Mouse (Mus musculus) fat pad, adult 2 months (tissue): Measurements from ENCODE around the gene Pabpc1l.
"Not testable (repeated sequence)": the region's sequence is repeated elsewhere in the genome, so short reads cannot be mapped to it uniquely, and the experiment has no call there.

Experiments
- DNase-seq: peaks from one replicate; pipeline ENCODE4 v3.0.0-alpha.2; 2011; ENCODE audit warnings: low read depth, low spot score; ENCODE audit errors: extremely low read depth

Gene Pabpc1l

GRCm38 (mm10) chr2:164036520-164037019 lies 11.3 kb downstream of the Pabpc1l start:
- DNase-seq, result no peak

DNA sequence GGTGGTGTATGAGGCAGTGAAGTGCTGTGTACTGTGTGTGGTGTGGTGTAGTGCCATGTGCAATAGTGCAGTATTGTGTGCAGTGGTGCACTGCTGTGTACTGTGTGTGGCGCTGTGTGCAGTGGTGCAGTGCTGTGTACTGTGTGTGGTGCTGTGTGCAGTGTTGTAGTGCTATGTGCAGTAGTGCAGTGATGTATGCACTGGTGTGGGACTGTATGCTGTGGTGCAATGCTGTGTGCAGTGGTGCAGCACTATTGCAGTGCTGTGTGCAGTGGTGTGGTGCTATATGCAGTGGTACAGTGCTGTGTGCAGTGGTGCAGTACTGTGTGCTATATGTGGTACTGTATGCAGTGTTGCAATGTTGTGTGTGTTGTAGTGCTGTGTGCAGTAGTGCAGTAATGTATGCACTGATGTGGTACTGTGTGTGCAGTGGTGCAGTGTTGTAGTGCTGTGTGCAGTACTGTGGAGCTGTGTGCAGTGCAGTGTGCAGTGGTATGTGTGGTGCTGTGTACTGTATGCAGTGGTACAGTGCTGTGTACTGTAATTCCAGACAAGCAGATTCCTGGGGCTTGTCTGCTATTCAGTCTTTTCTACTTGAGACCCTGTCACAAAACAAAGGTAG lies 13.3 kb downstream of the Pabpc1l start:
- no peak for DNase-seq

DNA sequence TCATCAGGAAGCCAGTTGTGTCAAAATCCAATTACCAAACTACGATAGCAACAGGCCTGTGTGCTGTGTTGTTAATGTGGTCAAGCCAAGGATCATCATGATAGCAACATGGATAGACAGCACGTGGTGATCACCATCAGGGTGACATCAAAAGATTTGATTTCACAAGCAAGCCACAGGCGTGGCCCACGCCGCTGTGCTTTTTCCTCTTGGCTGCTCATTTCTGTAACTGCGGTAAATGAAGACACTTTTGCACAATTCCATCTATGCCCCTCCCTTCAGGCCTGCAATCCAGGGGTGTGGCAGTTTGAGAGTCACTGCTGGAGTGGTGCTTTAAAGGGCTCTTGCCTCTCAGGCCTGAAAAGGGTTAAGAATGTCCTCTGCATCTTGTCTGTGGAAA lies 15.7 kb downstream of the Pabpc1l start:
- DNase-seq, result no peak

- DNase-seq, result no peak
Observed at GRCm38 (mm10) chr2:164041523-164041922, 16.3 kb downstream of the Pabpc1l start.

GRCm38 (mm10) chr2:164047197-164047690 lies 22.0 kb downstream of the Pabpc1l start:
- no peak for DNase-seq

DNA sequence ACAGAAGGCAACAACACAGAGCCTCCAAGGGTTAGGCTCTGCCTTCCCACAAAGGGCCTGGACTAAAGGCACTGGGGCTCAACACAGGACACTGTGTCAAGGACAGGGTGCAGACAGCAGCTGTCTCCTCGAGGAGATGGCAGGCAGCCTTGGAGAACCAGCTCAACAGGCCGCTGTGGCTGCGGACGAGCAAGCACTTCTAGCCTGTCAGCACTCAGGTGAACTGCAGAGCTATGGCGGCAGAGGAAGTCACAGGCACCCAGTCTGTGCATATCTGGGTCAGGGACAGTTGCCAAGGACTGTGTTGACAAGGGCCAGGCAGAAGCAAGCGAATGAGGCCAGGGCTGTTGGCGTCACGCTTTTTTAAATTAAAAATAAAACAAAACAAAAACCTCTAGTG lies 28.5 kb downstream of the Pabpc1l start:
- DNase-seq, result no peak

DNA sequence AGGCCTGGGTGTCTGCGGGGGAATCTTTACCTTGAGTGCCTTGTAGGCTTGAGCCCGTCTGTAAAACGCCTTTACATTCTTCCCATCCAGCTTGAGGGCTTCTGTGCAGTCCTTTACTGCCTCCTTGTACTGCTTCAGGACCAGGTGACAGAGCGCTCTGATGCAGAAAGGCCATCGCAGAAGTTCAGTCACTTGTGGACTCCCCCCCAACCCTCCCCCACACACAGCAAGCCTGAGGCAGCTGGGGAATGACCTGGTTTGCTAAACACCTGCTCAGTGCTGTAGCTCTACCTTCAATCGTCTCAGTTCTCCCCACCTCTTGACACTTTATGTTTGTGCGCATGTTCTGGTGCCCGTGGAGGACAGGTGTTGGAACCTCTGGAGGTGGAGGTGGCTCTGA lies 29.4 kb downstream of the Pabpc1l start:
- DNase-seq, result no peak

GRCm38 (mm10) chr2:164059634-164060235 lies 34.5 kb downstream of the Pabpc1l start:
- DNase-seq, result no peak

GRCm38 (mm10) chr2:164070142-164070764 lies 45.0 kb downstream of the Pabpc1l start, which contains the start of gene Stk4:
Gene Stk4 (plus strand): TSS chr2:164070322.
- DNase-seq, result no peak

DNA sequence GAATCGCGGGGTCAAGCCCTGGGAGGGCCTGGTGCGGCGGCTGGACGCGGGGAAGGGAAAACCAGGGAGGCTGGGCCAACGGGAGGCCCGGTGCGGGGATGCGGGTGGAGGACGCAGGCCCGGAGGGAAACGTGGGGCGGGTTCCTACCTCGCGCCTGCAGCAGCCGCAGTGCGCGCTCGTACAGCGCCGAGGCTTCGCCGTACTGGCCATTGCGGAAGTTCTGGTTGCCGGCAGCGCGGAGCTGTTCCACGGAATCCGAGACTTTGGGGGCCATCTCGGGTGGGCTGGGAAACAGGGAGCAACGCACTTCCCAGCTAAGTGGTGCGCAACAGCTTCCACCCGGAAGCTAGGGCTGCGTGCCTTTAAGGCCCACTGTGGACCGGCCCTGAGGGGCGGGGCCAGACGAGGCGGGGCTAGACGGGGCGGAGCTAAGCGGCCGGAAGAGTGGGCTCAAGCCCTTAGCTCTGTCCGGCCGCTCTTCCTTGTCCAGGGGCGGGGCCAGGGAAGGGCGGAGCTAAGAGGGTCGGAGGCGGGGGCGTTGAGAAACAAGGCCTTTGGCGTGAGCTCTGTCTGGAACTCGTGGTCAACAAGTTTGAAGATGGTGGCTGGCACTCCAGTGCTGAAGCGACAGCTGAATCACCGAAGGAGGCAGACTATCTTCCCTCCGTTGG lies 45.7 kb downstream of the Pabpc1l start, which contains the start of gene Tomm34:
Gene Tomm34 (minus strand): TSS at position 405 of the 672 bp plus-strand sequence.
- no peak for DNase-seq

GRCm38 (mm10) chr2:164071437-164071820 lies 46.2 kb downstream of the Pabpc1l start:
- DNase-seq, result not testable (repeated sequence)

GRCm38 (mm10) chr2:164072109-164072508 lies 46.9 kb downstream of the Pabpc1l start:
- DNase-seq, result no peak

DNA sequence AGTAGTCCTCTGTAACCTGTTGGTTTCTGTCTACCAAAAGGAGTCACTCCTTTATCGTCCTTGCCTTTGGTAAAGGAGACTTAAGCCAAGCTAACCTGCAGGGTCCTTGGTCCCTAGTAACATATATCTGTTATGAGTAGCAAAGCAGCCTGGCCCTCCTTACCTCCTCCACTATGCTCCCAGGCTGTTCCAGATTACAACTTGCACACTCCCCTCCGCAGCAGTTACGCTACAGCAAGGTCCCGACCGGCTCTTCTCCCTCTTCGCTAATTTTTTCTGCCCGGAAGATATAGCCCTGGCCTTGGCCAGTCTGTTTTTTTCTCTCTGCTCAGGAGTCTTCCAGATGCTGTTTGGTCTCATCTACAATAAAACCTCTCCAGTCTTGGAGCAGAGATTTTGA lies 47.9 kb downstream of the Pabpc1l start:
- no peak for DNase-seq

DNA sequence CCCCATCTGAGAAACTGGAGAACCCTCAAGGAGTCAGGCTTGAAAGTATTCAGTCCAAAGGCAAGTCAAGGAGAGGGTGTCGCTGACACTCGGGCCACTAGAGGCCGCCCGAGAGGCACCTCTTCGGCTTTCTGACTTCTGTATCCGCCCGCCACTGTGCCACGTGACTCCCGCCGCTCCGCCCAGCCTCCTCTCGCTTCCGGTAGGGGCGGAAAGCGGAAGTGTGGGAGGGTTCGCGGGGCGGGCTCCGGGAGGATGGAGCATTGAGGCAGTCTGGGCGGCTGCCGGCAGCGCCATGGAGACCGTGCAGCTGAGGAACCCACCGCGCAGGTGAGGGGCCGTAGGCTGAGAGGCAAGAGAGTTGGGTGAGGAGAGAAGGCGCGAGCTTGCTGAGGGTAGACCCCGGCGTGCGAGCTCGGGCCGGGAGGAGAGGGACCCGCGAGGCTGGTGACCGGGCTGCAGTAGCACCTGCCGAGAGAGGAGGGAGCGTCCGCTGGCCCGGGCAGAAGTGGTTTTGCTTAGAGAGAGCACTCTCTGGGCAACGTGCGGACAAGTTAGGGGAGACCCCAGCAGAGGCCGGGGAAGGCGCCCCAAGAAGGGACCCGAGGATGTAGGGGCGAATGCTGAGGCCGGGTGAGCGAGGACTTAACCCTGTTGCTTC lies 48.8 kb downstream of the Pabpc1l start:
- DNase-seq, result no peak

DNA sequence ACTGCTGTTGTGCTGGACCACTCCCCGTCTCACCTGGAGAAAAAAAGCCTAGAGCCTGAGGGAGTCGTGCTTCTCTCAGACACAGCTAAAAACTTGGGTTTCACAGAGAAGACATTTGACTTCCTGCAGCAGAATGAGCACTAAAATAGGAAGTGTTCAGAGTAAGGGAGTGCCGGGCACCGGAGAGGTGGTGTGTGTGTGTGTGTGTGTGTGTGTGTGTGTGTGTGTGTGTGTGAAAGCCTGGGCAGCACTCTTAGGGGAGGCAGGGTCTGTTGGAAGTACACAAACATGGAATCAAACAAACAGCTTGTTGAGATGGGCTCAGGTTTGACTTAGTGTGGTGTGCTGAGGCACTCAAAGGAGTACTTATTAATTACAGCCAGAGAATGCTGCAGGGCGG lies 49.8 kb downstream of the Pabpc1l start:
- no peak for DNase-seq

- DNase-seq, result no peak
Observed at GRCm38 (mm10) chr2:164076874-164077425, 51.7 kb downstream of the Pabpc1l start.

- DNase-seq, result no peak
Observed at GRCm38 (mm10) chr2:164077875-164078274, 52.6 kb downstream of the Pabpc1l start.

GRCm38 (mm10) chr2:164079488-164079887 lies 54.2 kb downstream of the Pabpc1l start:
- no peak for DNase-seq

- DNase-seq, result no peak
Observed at GRCm38 (mm10) chr2:164081577-164081976, 56.3 kb downstream of the Pabpc1l start.

DNA sequence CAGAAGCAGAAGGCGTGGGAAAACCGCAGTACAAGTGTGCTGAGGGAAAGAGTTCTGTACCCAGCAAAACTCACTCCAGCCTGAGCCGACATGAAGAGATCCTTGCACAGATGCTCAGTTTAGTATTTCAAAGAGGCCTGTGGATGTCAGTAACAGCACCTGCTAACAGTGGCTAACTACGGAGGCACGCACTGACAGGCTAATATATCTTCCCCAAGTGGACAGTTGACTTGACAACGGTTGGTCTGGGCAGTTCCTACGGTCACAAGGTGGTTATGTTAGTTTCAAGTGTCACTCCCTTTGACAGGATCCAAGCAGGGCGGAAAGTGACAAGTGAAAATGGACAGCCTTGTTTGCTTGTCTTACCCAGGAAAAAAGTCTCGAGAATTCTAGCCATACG lies 56.9 kb downstream of the Pabpc1l start:
- no peak for DNase-seq
